Mouse (Mus musculus) adrenal gland, postnatal 36 days (tissue): Measurements from ENCODE around the gene Borcs5. TPM values are rescaled to one million over a fixed set of nuclear protein-coding genes. Genes with fewer than 3 reads are reported as not detected.
A peak's percentile ranks its signal among the peaks of the same experiment; 100 is the strongest.

Source experiments
- DNase-seq, 2 experiments: peaks; one replicate each; pipeline ENCODE4 v3.0.0; 2021; ENCODE audit warnings: mixed read lengths in 1 of 2
- total RNA-seq, 2 experiments: library from RNA; stranded (reverse); gene quantifications; 2 replicates each; pipeline ENCODE4 v1.2.3; 2021

The Borcs5 gene
- total RNA-seq, 2 experiments from 2014 or later = 13.7 to 15.4 TPM

- no peak for DNase-seq
Observed at GRCm38 (mm10) chr6:134717886-134718667, 78.8 kb downstream of the Borcs5 start.

GRCm38 (mm10) chr6:134718668-134719065, 79.4 kb downstream of the Borcs5 start:
- peak; percentile 47 to 56 for DNase-seq

GRCm38 (mm10) chr6:134719156-134719555, 79.8 kb downstream of the Borcs5 start:
- DNase-seq = no peak

- no peak for DNase-seq
Observed at GRCm38 (mm10) chr6:134720150-134720549, 80.8 kb downstream of the Borcs5 start.

- DNase-seq = no peak
Observed at GRCm38 (mm10) chr6:134721729-134722269, 82.5 kb downstream of the Borcs5 start.

- DNase-seq = no peak
Observed at GRCm38 (mm10) chr6:134722906-134723305, 83.6 kb downstream of the Borcs5 start.

GRCm38 (mm10) chr6:134723326-134723725, 84.0 kb downstream of the Borcs5 start:
- no peak for DNase-seq

GRCm38 (mm10) chr6:134723833-134724553, 84.7 kb downstream of the Borcs5 start:
- DNase-seq = peak in 1 of 2 experiments; percentile 20

GRCm38 (mm10) chr6:134725406-134725805, 86.1 kb downstream of the Borcs5 start:
- no peak for DNase-seq

GRCm38 (mm10) chr6:134730978-134731377, 91.7 kb downstream of the Borcs5 start:
- DNase-seq = no peak

- no peak for DNase-seq
Observed at GRCm38 (mm10) chr6:134732813-134733212, 93.5 kb downstream of the Borcs5 start.

- no peak for DNase-seq
Observed at GRCm38 (mm10) chr6:134733800-134734221, 94.5 kb downstream of the Borcs5 start.

GRCm38 (mm10) chr6:134736853-134737252, 97.5 kb downstream of the Borcs5 start:
- DNase-seq = no peak

- DNase-seq = no peak
Observed at GRCm38 (mm10) chr6:134743568-134743967, 104.3 kb downstream of the Borcs5 start.

- no peak for DNase-seq
Observed at GRCm38 (mm10) chr6:134745876-134746275, 106.6 kb downstream of the Borcs5 start.

- peak in 1 of 2 experiments; percentile 20 for DNase-seq
Observed at GRCm38 (mm10) chr6:134748126-134748525, 108.8 kb downstream of the Borcs5 start.

- DNase-seq = no peak
Observed at GRCm38 (mm10) chr6:134751087-134751486, 111.8 kb downstream of the Borcs5 start.

- DNase-seq = no peak
Observed at GRCm38 (mm10) chr6:134751883-134752647, 112.8 kb downstream of the Borcs5 start.

GRCm38 (mm10) chr6:134753412-134753811, 114.1 kb downstream of the Borcs5 start:
- DNase-seq = no peak

GRCm38 (mm10) chr6:134753858-134754257, 114.5 kb downstream of the Borcs5 start:
- DNase-seq = no peak

- DNase-seq = no peak
Observed at GRCm38 (mm10) chr6:134756058-134756457, 116.7 kb downstream of the Borcs5 start.
